Mouse (Mus musculus): ENCODE measurements around the gene Agpat1. TPM values are rescaled to one million over a fixed set of nuclear protein-coding genes. Genes with fewer than 3 reads are reported as not detected.

The Agpat1 gene
- polyA plus RNA-seq, 1 experiment: 245 TPM

GRCm38 (mm10) chr17:34641945-34642344 is 37.9 kb downstream of the Agpat1 start:
- TF ChIP-seq POLR2A (IDR thresholded peaks at IDR 0.05; ENCODE audit: low read depth, low read length) (no peak), CTCF (conservative IDR thresholded peaks at IDR 0.05; ENCODE audit: insufficient read depth, insufficient read length, low read depth, low read length) (no peak)
- 81% methylated on average over 3 of the region's 3 CpGs for WGBS
- H3K27ac ChIP-seq (ENCODE audit: insufficient read depth, low read depth, low read length): no peak overlapping the region

GRCm38 (mm10) chr17:34643379-34643778 is 39.3 kb downstream of the Agpat1 start:
- Histone ChIP-seq H3K27me3 (replicated peaks; ENCODE audit: control insufficient read depth, insufficient read depth, low read length) (no peaks in the 10 kb centered on the region), H3K36me3 (ENCODE audit: control insufficient read depth, insufficient read depth, low read length) (no peaks in the 10 kb centered on the region), H3K4me3 (ENCODE audit: insufficient read depth, low read depth, low read length) (no peak overlapping the region), H3K27ac (ENCODE audit: insufficient read depth, low read depth, low read length) (0 out of 2 replicates have a peak overlapping the region, but pooled peaks have one; percentile 8), H3K4me1 (ENCODE audit: control insufficient read depth, insufficient read depth, low read length) (peaks cover 3% of the 10 kb centered on the region; the same call in 1 of the 2 replicates)
- WGBS: 63% methylated on average over 4 of the region's 4 CpGs
- TF ChIP-seq POLR2A (IDR thresholded peaks at IDR 0.05; ENCODE audit: low read depth, low read length) (no peak), CTCF (conservative IDR thresholded peaks at IDR 0.05; ENCODE audit: insufficient read depth, insufficient read length, low read depth, low read length) (no peak)
- DNase-seq: peak; percentile 58

More at GRCm38 (mm10) chr17:34641945-34642344, 37.9 kb downstream of the Agpat1 start:
- DNase-seq: no peak
- H3K4me3 ChIP-seq (ENCODE audit: insufficient read depth, low read depth, low read length): no peak overlapping the region
- H3K36me3 ChIP-seq (ENCODE audit: control insufficient read depth, insufficient read depth, low read length): no peaks in the 10 kb centered on the region
- no peaks in the 10 kb centered on the region for H3K27me3 ChIP-seq (replicated peaks; ENCODE audit: control insufficient read depth, insufficient read depth, low read length)
- peaks cover 3% of the 10 kb centered on the region; the same call in 1 of the 2 replicates for H3K4me1 ChIP-seq (ENCODE audit: control insufficient read depth, insufficient read depth, low read length)

- TF ChIP-seq CTCF (conservative IDR thresholded peaks at IDR 0.05; ENCODE audit: insufficient read depth, insufficient read length, low read depth, low read length): no peak
- TF ChIP-seq POLR2A (IDR thresholded peaks at IDR 0.05; ENCODE audit: low read depth, low read length): no peak
- H3K27me3 ChIP-seq (replicated peaks; ENCODE audit: control insufficient read depth, insufficient read depth, low read length): no peaks in the 10 kb centered on the region
- DNase-seq: no peak
- 74% methylated on average over 10 of the region's 10 CpGs for WGBS
- no peak overlapping the region for H3K4me3 ChIP-seq (ENCODE audit: insufficient read depth, low read depth, low read length)
- H3K27ac ChIP-seq (ENCODE audit: insufficient read depth, low read depth, low read length): no peak overlapping the region
- no peaks in the 10 kb centered on the region for H3K36me3 ChIP-seq (ENCODE audit: control insufficient read depth, insufficient read depth, low read length)
- H3K4me1 ChIP-seq (ENCODE audit: control insufficient read depth, insufficient read depth, low read length): peaks cover 3% of the 10 kb centered on the region; the same call in 1 of the 2 replicates
Measured at GRCm38 (mm10) chr17:34643944-34644343, 39.9 kb downstream of the Agpat1 start.

- H3K4me1 ChIP-seq (ENCODE audit: control insufficient read depth, insufficient read depth, low read length): peaks cover 3% of the 10 kb centered on the region; the same call in 1 of the 2 replicates
- H3K36me3 ChIP-seq (ENCODE audit: control insufficient read depth, insufficient read depth, low read length): no peaks in the 10 kb centered on the region
- H3K4me3 ChIP-seq (ENCODE audit: insufficient read depth, low read depth, low read length): peak within 1 kb of the TSS; percentile 79
- TF ChIP-seq CTCF (conservative IDR thresholded peaks at IDR 0.05; ENCODE audit: insufficient read depth, insufficient read length, low read depth, low read length) (no peak), POLR2A (IDR thresholded peaks at IDR 0.05; ENCODE audit: low read depth, low read length) (no peak)
- peak; percentile 99 for DNase-seq
- H3K27ac ChIP-seq (ENCODE audit: insufficient read depth, low read depth, low read length): peak within 1 kb of the TSS; percentile 66
- under 1% methylated on average over 16 of the region's 16 CpGs for WGBS
- H3K27me3 ChIP-seq (replicated peaks; ENCODE audit: control insufficient read depth, insufficient read depth, low read length): no peaks in the 10 kb centered on the region
Measured at GRCm38 (mm10) chr17:34644608-34645007, 40.5 kb downstream of the Agpat1 start, which contains the start of gene Fkbpl. Gene Fkbpl, plus strand, starts transcription at chr17:34644764.

DNA sequence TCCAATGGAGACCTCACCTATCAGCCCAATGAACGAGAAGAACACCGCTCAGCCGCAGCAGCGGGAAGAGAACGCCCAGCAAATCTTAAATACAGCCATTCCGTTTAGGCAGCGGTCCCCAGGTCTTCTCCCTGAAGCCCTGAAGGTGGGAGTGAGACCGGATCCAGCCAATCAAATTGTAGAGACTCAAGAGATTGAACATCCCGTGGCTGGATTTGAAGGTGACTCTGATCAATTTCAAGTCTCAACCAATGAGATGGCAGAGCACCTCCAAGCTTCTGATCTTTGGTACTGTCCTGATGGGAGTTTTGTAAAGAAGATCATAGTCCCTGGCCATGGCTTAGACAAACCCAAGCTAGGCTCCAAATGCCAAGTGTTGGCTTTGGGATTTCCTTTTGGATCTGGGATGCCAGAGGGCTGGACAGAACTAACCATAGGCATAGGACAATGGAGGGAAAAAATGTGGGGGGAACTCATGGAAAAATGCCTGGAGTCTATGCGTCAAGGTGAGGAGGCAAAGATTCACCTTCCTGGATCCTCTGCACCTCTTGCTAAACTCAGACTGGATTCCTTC is 41.3 kb downstream of the Agpat1 start:
- Histone ChIP-seq H3K27me3 (replicated peaks; ENCODE audit: control insufficient read depth, insufficient read depth, low read length) (no peaks in the 10 kb centered on the region), H3K27ac (ENCODE audit: insufficient read depth, low read depth, low read length) (no peak overlapping the region), H3K4me3 (ENCODE audit: insufficient read depth, low read depth, low read length) (peak overlapping the region; percentile 79), H3K36me3 (ENCODE audit: control insufficient read depth, insufficient read depth, low read length) (no peaks in the 10 kb centered on the region), H3K4me1 (ENCODE audit: control insufficient read depth, insufficient read depth, low read length) (peaks cover 3% of the 10 kb centered on the region; the same call in 1 of the 2 replicates)
- WGBS: 36% methylated on average over 10 of the region's 10 CpGs
- DNase-seq: no peak
- TF ChIP-seq CTCF (conservative IDR thresholded peaks at IDR 0.05; ENCODE audit: insufficient read depth, insufficient read length, low read depth, low read length) (no peak), POLR2A (IDR thresholded peaks at IDR 0.05; ENCODE audit: low read depth, low read length) (no peak)

DNA sequence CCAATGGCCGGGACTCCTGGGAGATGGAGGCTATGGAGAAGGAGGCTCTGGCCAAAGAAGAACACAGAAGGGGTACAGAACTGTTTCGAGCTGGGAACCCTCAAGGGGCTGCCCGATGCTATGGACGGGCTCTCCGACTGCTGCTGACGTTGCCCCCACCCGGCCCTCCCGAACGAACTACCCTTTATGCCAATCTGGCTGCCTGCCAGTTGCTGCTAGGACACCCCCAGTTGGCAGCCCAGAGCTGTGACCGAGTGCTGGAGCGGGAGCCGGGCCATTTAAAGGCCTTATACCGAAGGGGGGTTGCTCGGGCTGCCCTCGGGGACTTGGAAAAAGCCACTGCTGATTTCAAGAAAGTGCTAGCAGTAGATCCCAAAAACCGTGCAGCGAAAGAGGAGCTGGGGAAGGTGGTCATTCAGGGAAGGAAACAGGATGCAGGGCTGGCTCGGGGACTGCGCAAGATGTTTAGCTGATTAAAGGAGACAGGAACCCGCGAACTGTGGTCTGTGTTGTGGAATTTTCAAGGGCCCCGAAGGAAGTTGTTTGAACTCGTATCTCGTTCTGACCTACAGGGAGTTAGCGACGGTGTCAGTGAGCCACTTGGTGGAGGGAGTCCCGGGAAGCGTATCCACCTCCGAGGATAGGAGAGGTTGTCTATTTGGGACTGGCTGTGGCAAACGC is 41.9 kb downstream of the Agpat1 start:
- H3K27me3 ChIP-seq (replicated peaks; ENCODE audit: control insufficient read depth, insufficient read depth, low read length): no peaks in the 10 kb centered on the region
- 78% methylated on average over 30 of the region's 30 CpGs for WGBS
- DNase-seq: no peak
- no peak overlapping the region for H3K4me3 ChIP-seq (ENCODE audit: insufficient read depth, low read depth, low read length)
- H3K27ac ChIP-seq (ENCODE audit: insufficient read depth, low read depth, low read length): no peak overlapping the region
- peaks cover 3% of the 10 kb centered on the region; the same call in 1 of the 2 replicates for H3K4me1 ChIP-seq (ENCODE audit: control insufficient read depth, insufficient read depth, low read length)
- TF ChIP-seq CTCF (conservative IDR thresholded peaks at IDR 0.05; ENCODE audit: insufficient read depth, insufficient read length, low read depth, low read length): no peak
- TF ChIP-seq POLR2A (IDR thresholded peaks at IDR 0.05; ENCODE audit: low read depth, low read length): no peak
- H3K36me3 ChIP-seq (ENCODE audit: control insufficient read depth, insufficient read depth, low read length): no peaks in the 10 kb centered on the region
